Mouse (Mus musculus) T-helper 17 cell (primary cell): Measurements from ENCODE around the gene Dut.
"Not testable (repeated sequence)": the region's sequence is repeated elsewhere in the genome, so short reads cannot be mapped to it uniquely, and the experiment has no call there.

Experiments used
- in situ Hi-C, 2 experiments: fragments of 300-600 bp; cut with MboI, MseI; formaldehyde crosslinking; loops; 1 replicate in 1 of 2; 2 replicates in 1 of 2; pipeline ENCODE4 v1.15.1; 2025; ENCODE audit warnings: high pct_unique_total_duplicates in 2 of 2

The Dut gene

DNA sequence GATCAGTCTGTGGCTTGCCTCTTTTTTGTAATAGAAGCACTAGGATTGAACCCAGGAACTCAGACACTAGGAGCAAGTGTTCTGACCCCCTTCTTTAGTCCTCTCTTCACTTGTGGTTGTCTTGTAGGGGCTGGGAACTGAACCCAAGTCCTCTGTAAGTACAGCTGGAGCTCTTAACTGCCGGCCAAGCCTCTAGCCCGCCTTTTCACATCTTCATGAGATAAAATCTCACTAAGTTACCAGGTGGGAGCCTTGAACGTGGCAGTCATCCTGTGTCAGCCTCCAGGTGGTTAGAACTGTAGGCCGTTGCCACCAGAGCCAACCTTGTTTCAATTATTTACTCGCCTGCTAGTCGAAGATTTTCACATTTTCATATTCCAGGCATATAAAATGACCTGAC lies 6.7 kb downstream of the Dut start:
- in situ Hi-C loops, result loop anchor here in 1 of 2 experiments (10.0 kb wide), 1 partner anchor 1411 kb away; no protein-coding TSS in a partner anchor

DNA sequence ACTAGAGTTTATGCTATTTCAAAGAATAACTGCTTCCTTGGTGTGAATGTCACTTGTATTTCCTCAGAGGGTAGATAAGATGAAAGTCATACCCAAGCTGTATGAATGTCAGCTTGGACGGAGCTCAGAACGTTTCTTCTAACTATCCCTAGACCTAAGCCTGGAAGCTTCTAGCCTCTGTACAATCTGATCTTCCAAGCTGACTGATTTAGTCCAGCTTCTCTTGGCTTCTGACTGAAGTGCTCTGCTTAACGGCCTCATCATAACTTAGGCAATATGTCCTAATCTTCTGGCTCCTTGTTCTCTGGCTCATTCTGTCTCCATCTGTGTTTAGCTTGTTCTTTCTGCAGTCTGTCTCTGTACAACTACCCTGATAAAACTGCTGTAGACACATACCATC lies 7.6 kb downstream of the Dut start:
- in situ Hi-C loops, result loop anchor here in 1 of 2 experiments (10.0 kb wide), 1 partner anchor 1410 kb away; no protein-coding TSS in a partner anchor

DNA sequence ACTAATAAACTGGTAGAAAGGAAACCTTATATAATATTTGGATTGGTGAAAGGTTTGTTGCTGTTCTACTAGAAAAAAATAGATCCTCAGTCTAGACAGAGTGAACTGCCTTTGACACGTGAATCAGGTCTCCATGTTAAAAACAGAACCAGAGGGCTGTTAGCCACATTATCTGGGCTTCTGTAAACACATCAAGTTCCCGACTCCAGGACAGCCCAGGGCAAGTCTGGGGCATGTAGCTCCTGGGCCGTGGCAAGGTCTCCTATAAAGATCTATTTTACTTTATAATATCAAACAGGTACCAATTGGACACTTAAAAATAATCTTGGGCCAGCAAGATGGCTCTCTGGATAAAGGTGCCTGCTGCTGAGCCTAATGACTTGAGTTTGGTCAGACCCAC lies 8.9 kb downstream of the Dut start:
- in situ Hi-C loops, result loop anchor here in 1 of 2 experiments (10.0 kb wide), 1 partner anchor 1409 kb away; no protein-coding TSS in a partner anchor

- in situ Hi-C loops, result loop anchor here in 1 of 2 experiments (10.0 kb wide), 1 partner anchor 1405 kb away; no protein-coding TSS in a partner anchor
Observed at GRCm38 (mm10) chr2:125259230-125260120, 12.5 kb downstream of the Dut start.

DNA sequence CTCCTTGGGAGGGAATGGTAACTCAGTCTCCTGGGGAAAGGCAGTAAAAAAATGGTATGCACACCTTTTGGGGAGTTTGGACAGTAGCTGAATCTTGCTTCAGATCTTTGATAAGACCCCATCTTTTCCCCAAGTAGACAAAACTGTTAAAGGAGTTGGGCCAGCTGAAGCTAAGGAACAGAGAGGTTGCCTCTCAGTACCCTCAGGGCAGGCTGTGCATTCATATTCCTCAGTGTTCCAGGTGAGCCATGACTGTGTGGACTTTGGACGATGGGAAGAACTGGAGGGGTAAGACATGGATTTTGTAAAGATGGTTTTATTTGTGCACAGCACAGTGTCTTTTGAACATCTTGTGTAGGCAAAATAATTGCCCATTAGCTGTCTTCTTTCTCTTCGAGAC lies 13.3 kb downstream of the Dut start:
- in situ Hi-C loops, result no loop called here

DNA sequence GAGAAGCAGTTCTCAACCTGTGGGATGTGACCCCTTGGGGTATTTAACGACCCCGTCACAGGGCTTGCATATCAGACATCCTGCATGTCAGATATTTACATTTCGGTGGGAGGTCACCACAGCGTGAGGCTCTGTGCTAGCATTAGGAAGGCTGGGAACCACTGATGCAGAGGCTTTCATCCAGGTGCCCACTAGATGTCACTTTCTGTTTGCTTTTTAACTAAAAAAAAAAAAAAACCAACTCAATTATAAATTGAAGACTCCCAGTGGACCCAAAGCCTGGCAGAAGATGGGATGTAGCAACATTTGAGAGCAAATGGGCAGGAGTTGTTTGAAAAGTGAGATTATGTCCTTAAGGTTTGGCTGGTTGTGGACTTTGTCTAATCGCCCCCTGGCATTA lies 16.1 kb downstream of the Dut start:
- in situ Hi-C loops, result no loop called here

DNA sequence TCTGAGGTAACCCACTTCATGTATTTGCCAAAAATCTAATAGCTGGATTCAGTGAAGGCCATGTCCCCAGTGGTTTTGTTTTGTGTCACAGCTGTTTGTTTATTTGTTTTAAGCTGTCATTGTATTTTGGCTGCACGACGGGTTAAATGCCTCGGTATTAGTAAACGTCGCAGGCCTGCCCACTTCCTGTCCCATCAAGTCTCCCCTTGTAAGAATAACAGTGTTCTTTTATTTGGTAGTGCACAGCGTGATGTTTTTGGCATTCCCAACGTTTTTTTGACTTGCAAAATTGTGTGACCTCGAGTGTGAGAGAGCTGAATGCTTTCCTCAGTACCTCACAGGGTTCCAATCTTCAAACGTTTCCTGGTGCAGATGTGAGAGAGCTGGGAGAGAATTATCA lies 16.8 kb downstream of the Dut start:
- in situ Hi-C loops, result no loop called here

GRCm38 (mm10) chr2:125268876-125269275 lies 21.9 kb downstream of the Dut start:
- in situ Hi-C loops, result no loop called here

DNA sequence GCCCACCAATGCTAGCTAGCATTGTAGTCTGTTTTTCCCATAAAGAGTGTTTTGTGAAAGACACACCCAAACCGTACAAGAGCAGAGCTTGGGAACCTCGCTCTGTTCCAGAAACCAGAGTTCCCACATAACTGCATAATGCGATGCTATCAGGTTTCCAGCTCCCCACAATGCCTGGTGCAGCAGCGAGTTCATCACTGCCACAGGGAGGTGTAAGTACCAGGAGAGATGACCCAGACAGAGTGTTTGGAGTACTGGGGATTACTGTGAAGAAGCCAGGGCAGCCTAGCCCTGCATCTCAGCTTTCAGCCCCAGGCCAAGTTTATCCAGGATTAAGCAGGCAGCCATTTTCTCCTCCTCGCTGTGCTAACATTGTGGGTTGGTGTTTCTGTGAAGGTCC lies 28.6 kb downstream of the Dut start:
- in situ Hi-C loops, result no loop called here

DNA sequence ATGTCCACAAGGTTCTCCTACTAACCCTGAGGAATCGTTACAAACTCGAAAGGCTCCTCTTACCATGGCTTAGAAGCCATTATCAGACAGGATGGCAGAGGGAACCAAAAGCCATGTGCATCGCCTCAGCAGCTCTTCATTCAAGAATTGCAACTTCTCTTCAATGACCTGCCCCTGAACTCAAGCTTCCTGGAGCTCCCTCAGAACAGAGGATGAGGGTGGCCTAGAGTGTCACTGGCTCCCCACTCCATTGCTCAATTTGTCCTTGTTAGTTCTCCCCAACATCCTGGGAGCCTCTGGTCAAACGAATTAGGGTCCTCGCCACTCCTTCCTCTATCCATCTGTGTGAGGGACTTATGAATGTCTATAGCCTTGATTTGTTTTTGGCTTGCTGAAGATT lies 29.7 kb downstream of the Dut start:
- in situ Hi-C loops, result no loop called here

DNA sequence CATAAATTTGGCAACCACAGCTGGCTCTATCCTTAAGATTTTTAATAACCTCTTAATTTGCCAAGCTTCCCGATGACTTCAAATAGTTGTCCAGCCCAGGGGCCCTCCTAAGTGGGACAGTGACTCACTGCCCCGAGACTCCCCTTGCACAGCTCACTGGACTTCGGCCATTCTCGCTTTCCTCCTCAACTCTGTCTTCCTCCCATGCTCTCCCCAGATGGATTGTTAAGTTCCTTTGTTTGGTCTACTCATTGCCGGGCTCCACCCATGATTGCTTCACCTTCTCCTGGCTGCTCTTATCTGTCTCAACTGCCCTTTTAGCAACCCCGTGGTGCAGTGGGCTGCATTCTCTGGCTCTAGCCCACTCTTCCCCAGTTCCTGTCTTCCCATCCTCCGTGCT lies 31.5 kb downstream of the Dut start:
- in situ Hi-C loops, result no loop called here

GRCm38 (mm10) chr2:125279995-125280394 lies 33.0 kb downstream of the Dut start:
- in situ Hi-C loops, result not testable (repeated sequence)

DNA sequence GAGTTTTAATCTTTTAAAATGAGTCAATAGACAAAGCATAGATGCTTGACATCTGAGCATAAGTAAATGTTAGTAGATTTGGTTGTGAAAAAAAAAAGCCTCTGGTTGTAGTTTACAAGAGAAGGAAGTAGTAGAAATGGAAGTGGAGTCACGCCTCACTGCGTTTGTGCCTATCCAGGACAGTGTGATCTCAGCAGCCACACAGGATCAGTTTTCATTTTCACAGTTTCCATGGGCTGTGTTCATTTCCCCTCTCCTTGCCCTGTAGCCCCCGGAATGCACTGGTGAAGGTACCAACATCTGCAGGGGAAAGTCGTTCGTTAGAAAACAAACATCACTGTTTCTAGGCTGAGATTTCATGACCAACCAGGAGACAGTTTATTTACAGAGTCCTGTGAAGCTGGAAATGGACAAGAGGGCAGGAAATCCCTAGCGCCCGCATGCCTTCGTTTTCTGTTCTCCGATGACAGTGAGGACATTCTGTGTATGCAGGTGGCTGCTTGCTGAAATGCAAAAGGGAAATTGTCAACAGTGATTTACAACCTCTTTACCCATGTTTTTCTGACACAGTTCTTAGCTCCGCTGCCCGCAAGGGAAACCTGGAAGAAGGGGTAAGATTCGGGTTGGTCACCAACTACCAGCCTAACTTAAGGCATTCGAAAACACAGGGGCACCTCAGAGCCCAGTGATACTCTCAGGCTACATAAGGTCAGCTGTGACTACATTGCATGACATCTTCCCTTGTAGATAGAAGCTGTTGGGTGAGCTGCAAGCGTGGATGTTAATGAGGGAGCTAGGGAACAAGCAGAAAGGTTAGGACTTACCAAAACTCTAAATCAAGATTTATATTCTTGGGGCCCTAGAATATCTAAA lies 35.6 kb downstream of the Dut start:
- in situ Hi-C loops, result no loop called here

DNA sequence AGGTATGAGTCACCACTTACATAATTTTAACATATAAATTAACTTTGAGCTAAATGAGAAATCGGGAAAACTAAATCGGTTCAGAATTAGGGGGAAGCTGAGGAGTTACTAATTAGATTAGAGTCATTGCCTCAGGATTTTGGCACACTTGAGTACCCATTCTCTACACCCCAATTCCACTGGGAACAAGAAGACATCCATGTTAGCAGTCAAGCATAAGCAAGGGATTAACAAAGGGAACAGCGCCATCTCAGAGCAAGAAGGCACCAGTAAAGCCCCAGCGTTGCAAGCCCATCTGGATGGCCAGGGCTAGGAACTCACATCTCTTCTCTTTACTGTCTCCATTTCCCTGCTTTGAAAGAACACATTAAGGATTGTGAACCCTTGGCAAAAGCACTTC lies 38.8 kb downstream of the Dut start:
- in situ Hi-C loops, result no loop called here

- in situ Hi-C loops, result no loop called here
Observed at GRCm38 (mm10) chr2:125290197-125290965, 43.4 kb downstream of the Dut start.

- in situ Hi-C loops, result no loop called here
Observed at GRCm38 (mm10) chr2:125291101-125291500, 44.1 kb downstream of the Dut start.

GRCm38 (mm10) chr2:125292616-125293015 lies 45.6 kb downstream of the Dut start:
- in situ Hi-C loops, result no loop called here

- in situ Hi-C loops, result no loop called here
Observed at GRCm38 (mm10) chr2:125293969-125294491, 47.0 kb downstream of the Dut start.

DNA sequence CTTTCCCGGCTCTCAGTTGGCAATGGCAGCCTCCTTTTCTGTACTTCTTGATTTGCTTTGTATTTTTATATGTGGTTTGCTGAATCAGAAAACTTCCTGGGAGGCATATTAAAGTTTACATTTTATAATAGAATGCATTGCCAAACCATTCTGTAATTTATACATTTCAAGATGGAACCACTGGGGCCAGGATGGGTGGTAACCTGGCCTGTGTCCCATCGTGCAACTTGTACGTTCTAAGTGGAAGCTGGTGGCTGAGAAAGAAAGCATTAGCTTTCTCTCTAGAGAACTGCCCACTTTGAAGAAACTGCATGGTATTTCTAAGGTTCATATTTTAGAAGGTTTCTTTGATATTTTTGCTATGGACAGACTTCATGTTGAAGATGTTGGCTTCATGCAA lies 48.5 kb downstream of the Dut start:
- in situ Hi-C loops, result no loop called here

DNA sequence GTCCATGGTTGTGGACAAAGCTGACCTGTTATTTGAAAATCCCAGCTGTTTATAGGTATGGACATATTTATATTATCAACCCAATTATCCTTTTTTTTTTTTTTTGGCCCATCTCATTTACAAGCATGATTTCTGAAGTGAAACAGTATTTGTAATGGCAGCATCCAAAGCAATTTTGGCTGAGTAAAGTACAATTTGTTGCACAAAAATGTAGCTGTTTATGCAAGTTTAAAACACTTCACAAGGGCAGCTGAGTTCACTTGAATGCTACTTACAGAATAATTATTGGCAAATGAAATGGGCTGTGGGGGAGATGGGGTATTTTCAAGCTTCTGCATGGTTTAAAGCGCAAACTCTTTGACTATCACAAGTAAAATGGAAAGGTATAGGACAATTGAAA lies 51.9 kb downstream of the Dut start:
- in situ Hi-C loops, result no loop called here
